Mouse (Mus musculus) liver, embryonic 16.5 days (tissue): ENCODE measurements around the gene Phf13. TPM values are rescaled to one million over a fixed set of nuclear protein-coding genes. Genes with fewer than 3 reads are reported as not detected.

Source experiments
- ATAC-seq: fragments of 200-750 bp; cut with Nextera tagmentation; 2 replicates; pipeline ENCODE4 v1.8.0; 2017; ENCODE audit warnings: low read depth, mild to moderate bottlenecking, moderate number of reproducible peaks, moderate library complexity
- H3K27ac ChIP-seq: fragments of 300-500 bp; sonication (generic); 2 replicates; pipeline ENCODE4 v1.5.1; 2014; ENCODE audit warnings: mild to moderate bottlenecking, low read length
- H3K27me3 ChIP-seq: fragments of 300-500 bp; sonication (generic); 2 replicates; pipeline ENCODE4 v1.6.1; 2014; ENCODE audit warnings: low read depth, low read length, mixed read lengths; ENCODE audit not compliant: control insufficient read depth, insufficient read depth
- H3K36me3 ChIP-seq: fragments of 300-500 bp; sonication (generic); 2 replicates; pipeline ENCODE4 v1.6.1; 2014; ENCODE audit warnings: mild to moderate bottlenecking; ENCODE audit not compliant: control insufficient read depth, insufficient read depth
- H3K4me1 ChIP-seq: fragments of 300-500 bp; sonication (generic); 2 replicates; pipeline ENCODE4 v1.6.1; 2014; ENCODE audit warnings: low read depth, low read length, mixed read lengths; ENCODE audit not compliant: control insufficient read depth
- H3K4me2 ChIP-seq: fragments of 300-500 bp; sonication (generic); 2 replicates; pipeline ENCODE4 v1.6.1; 2014; ENCODE audit warnings: low read depth, low read length, mixed read lengths
- H3K4me3 ChIP-seq: fragments of 300-500 bp; sonication (generic); 2 replicates; pipeline ENCODE4 v1.5.1; 2014; ENCODE audit warnings: low read depth, mild to moderate bottlenecking, low read length
- H3K9ac ChIP-seq: fragments of 300-500 bp; sonication (generic); 2 replicates; pipeline ENCODE4 v1.6.1; 2014; ENCODE audit warnings: low read depth, low read length
- H3K9me3 ChIP-seq: fragments of 300-500 bp; sonication (generic); replicated peaks from 2 replicates; pipeline ENCODE4 v1.6.1; 2016; ENCODE audit warnings: low read length; ENCODE audit not compliant: control insufficient read depth
- WGBS: fragments of 180-500 bp; shearing (Covaris S2); extraction: QIAGEN DNeasy Blood & Tissue Kit; methylation state at CpG from one replicate; pipeline ENCODE4 v1.1.7; 2014; ENCODE audit not compliant: insufficient replicate concordance; 5-methylcytosine and 5-hydroxymethylcytosine counted together
- polyA plus RNA-seq: library from polyadenylated mRNA; unstranded; fragments of >200 nt; fragmentation: Nextera tagmentation; extraction: Ambion mirVana; gene quantifications from 2 replicates; pipeline ENCODE4 v1.2.1, GENCODE M21; 2015

Phf13 gene
- polyA plus RNA-seq, 1 experiment from 2014 or later, result 4.5 TPM

GRCm38 (mm10) chr4:151988014-151988341 lies 8.1 kb downstream of the Phf13 start:
- H3K27me3 ChIP-seq, result peaks cover 12% of the 10 kb centered on the region
- ATAC-seq, result no peak
- peaks cover 15% of the 10 kb centered on the region for H3K36me3 ChIP-seq
- H3K9ac ChIP-seq, result peak overlapping the region; percentile 79
- H3K4me2 ChIP-seq, result peak overlapping the region; percentile 93
- H3K9me3 ChIP-seq, result no peaks in the 10 kb centered on the region
- peak overlapping the region; percentile 78 for H3K4me3 ChIP-seq
- H3K4me1 ChIP-seq, result peaks cover 18% of the 10 kb centered on the region
- no peak overlapping the region for H3K27ac ChIP-seq
- WGBS, result 20% methylated on average over 10 of the region's 10 CpGs

- Histone ChIP-seq H3K9me3 (no peaks in the 10 kb centered on the region), H3K4me1 (peaks cover 18% of the 10 kb centered on the region), H3K36me3 (peaks cover 8% of the 10 kb centered on the region), H3K27me3 (peaks cover 2% of the 10 kb centered on the region; the same call in 1 of the 2 replicates), H3K9ac (no peak overlapping the region), H3K4me3 (no peak overlapping the region), H3K27ac (no peak overlapping the region), H3K4me2 (no peak overlapping the region)
- no peak for ATAC-seq
- 72% methylated on average over 8 of the region's 8 CpGs for WGBS
These were observed 9.4 kb downstream of the Phf13 start for GRCm38 (mm10) chr4:151986650-151987049.

DNA sequence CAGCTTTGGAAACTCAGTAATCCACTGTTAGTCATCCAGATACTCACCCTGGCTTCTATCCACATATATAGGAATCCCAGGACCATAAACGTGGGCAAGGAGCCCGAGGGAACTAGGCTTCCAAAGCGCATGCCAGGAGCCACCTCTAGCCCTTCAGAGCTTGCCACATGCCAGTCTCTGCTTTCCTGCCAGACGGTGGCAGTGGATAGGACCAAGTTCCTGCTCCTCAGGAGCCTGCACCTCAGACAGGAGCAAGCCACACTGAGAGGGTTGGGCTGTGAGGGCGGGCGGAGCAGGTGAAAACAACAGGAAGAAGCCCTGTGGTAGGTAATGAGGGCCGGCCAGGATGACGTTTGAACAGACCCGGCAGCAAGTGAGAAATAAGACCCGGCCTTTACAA lies 10.2 kb downstream of the Phf13 start:
- no peak overlapping the region for H3K9ac ChIP-seq
- ATAC-seq, result no peak

DNA sequence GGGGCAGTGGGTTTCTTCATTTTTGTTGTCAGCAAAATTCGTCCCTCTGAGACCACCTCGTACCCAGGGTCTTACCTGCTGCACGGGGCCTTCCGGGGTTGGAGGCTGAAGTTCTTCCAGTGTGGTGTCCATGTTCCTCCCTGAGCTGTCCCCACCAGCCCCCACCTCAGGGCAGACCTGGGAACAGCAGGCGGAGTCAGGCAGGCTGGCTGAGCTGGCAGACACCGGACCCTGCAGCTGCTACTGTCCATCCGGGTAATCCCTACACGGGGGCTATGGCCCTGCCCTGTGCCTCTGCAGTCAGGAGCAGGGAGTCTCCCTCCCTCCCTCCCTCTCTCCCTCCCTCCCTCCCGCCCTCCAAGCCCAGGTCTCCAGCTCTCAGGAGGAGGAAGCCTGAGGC lies 12.5 kb downstream of the Phf13 start:
- peaks cover 14% of the 10 kb centered on the region for H3K36me3 ChIP-seq
- WGBS, result 44% methylated on average over 8 of the region's 9 CpGs
- peaks cover 12% of the 10 kb centered on the region for H3K4me1 ChIP-seq
- no peak overlapping the region for H3K4me3 ChIP-seq
- H3K27ac ChIP-seq, result no peak overlapping the region
- no peaks in the 10 kb centered on the region for H3K9me3 ChIP-seq
- H3K9ac ChIP-seq, result no peak overlapping the region
- H3K4me2 ChIP-seq, result no peak overlapping the region
- ATAC-seq, result no peak
- peaks cover 2% of the 10 kb centered on the region; the same call in 1 of the 2 replicates for H3K27me3 ChIP-seq

More for the DNA sequence above, 10.2 kb downstream of the Phf13 start:
- Histone ChIP-seq H3K27ac (no peak overlapping the region), H3K4me1 (peaks cover 18% of the 10 kb centered on the region), H3K36me3 (peaks cover 4% of the 10 kb centered on the region), H3K4me2 (no peak overlapping the region), H3K9me3 (no peaks in the 10 kb centered on the region), H3K4me3 (no peak overlapping the region), H3K27me3 (peaks cover 2% of the 10 kb centered on the region; the same call in 1 of the 2 replicates)
- WGBS, result 43% methylated on average over 10 of the region's 10 CpGs

- ATAC-seq, result no peak
- Histone ChIP-seq H3K9me3 (no peaks in the 10 kb centered on the region), H3K27me3 (peaks cover 2% of the 10 kb centered on the region; the same call in 1 of the 2 replicates), H3K4me3 (no peak overlapping the region), H3K36me3 (peaks cover 17% of the 10 kb centered on the region), H3K27ac (no peak overlapping the region), H3K4me1 (peaks cover 8% of the 10 kb centered on the region), H3K9ac (no peak overlapping the region), H3K4me2 (no peak overlapping the region)
- 63% methylated on average over 17 of the region's 17 CpGs for WGBS
These were observed 13.0 kb downstream of the Phf13 start for GRCm38 (mm10) chr4:151983043-151983442.

DNA sequence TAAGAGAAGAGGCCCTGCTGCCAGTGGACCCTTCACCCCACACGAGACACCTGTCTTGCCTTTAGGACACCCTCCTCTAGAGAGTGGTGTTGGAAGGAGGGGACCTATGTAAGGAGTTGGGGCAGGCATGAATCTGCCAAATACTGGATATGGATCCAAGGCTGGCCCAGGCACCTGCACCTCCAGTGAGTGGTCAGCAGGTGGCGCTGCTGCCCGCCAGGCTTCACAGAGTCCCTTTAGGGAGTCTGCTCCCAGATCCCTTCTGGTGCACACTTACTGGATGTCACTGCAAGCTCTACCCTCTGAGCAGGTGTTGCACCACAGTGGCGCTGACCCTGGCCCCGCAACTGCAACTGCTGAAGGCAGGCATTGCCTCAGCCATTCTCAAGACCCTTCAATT lies 14.7 kb downstream of the Phf13 start:
- no peaks in the 10 kb centered on the region for H3K27me3 ChIP-seq
- peaks cover 26% of the 10 kb centered on the region for H3K36me3 ChIP-seq
- peak; percentile 69 for ATAC-seq
- H3K4me1 ChIP-seq, result no peaks in the 10 kb centered on the region; the same call in 1 of the 2 replicates
- H3K4me3 ChIP-seq, result no peak overlapping the region
- no peak overlapping the region for H3K4me2 ChIP-seq
- H3K9ac ChIP-seq, result no peak overlapping the region
- 12% methylated on average over 5 of the region's 5 CpGs for WGBS
- H3K9me3 ChIP-seq, result no peaks in the 10 kb centered on the region
- no peak overlapping the region for H3K27ac ChIP-seq

DNA sequence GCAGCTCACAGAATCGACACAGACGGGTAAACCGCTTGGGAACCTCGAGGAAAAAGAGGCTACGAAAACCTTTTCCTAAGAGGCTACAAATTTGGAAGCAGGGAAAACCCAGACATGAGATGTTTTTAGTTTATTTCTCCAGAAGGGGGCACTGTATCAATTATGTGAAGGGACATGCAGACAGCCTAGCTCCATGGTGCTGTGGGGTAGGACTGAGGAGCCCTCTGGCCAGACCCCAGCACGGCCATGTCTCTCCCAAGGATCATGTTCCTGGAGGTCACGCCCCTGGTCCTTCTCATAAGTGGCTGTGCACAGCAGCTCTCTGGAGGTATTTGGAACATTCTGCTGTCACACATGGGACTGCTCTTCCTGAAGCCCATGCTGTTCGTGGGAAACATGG lies 15.4 kb downstream of the Phf13 start:
- ATAC-seq, result no peak
- no peak overlapping the region for H3K4me3 ChIP-seq
- H3K9ac ChIP-seq, result no peak overlapping the region
- peaks cover 28% of the 10 kb centered on the region for H3K36me3 ChIP-seq
- H3K4me1 ChIP-seq, result no peaks in the 10 kb centered on the region; the same call in 1 of the 2 replicates
- 77% methylated on average over 8 of the region's 8 CpGs for WGBS
- H3K27me3 ChIP-seq, result no peaks in the 10 kb centered on the region
- H3K4me2 ChIP-seq, result no peak overlapping the region
- H3K9me3 ChIP-seq, result no peaks in the 10 kb centered on the region
- H3K27ac ChIP-seq, result no peak overlapping the region

- Histone ChIP-seq H3K9me3 (no peaks in the 10 kb centered on the region), H3K27ac (no peak overlapping the region), H3K4me1 (no peaks in the 10 kb centered on the region), H3K4me2 (no peak overlapping the region), H3K4me3 (no peak overlapping the region), H3K36me3 (peaks cover 56% of the 10 kb centered on the region), H3K27me3 (no peaks in the 10 kb centered on the region), H3K9ac (no peak overlapping the region)
- WGBS, result 38% methylated on average over 10 of the region's 10 CpGs
- peak; percentile 8; the same call in 1 of the 2 replicates for ATAC-seq
These were observed 18.3 kb downstream of the Phf13 start for GRCm38 (mm10) chr4:151977748-151978147.

DNA sequence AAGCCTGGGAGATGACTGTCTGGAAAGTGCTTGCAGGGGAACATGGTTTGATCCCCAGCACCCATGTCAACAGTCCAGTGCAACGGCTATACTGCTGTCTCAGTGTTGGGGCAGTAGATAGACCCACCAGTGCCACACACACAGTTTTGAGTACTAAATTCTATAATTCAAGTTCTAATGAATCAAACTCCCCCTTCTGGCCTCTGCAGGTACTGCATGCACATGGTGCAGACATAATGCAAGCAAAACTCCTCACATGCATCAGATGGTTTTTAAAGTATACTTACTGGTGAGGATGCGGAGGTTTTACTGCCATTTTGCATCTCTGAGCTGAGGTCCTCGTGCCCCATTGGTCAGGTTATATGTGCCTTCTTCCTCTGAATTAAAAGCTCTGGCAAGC lies 20.6 kb downstream of the Phf13 start:
- no peak overlapping the region for H3K9ac ChIP-seq
- H3K9me3 ChIP-seq, result no peaks in the 10 kb centered on the region
- H3K4me1 ChIP-seq, result peaks cover 2% of the 10 kb centered on the region; the same call in 1 of the 2 replicates
- no peak for ATAC-seq
- no peak overlapping the region for H3K4me2 ChIP-seq
- no peaks in the 10 kb centered on the region for H3K27me3 ChIP-seq
- WGBS, result 65% methylated on average over 3 of the region's 3 CpGs
- H3K4me3 ChIP-seq, result no peak overlapping the region
- no peak overlapping the region for H3K27ac ChIP-seq
- H3K36me3 ChIP-seq, result peaks cover 57% of the 10 kb centered on the region
